Mouse (Mus musculus): ENCODE data around the gene G6pc. TPM values are rescaled to one million over a fixed set of nuclear protein-coding genes. Genes with fewer than 3 reads are reported as not detected.

The G6pc gene
- polyA plus RNA-seq (2015; fragmentation: Nextera tagmentation; extraction: Ambion mirVana), result 0.23 TPM in 2 replicates

DNA sequence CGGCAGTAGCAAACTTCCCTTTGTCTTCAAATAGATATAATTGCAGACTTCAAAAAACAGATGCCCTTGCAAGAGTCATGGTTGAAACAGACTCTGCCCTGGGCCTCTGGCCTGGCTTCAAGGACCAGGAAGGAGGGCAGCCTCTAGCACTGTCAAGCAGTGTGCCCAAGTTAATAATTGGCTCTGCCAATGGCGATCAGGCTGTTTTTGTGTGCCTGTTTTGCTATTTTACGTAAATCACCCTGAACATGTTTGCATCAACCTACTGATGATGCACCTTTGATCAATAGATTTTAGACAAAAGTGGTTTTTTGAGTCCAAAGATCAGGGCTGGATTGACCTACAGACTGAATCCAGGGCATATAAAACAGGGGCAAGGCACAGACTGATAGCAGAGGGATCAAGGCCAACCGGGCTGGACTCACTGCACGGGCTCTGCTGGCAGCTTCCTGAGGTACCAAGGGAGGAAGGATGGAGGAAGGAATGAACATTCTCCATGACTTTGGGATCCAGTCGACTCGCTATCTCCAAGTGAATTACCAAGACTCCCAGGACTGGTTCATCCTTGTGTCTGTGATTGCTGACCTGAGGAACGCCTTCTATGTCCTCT is at the start of gene G6pc:
TSS of gene G6pc (plus strand) at position 236 of the 610 bp plus-strand sequence.

DNA sequence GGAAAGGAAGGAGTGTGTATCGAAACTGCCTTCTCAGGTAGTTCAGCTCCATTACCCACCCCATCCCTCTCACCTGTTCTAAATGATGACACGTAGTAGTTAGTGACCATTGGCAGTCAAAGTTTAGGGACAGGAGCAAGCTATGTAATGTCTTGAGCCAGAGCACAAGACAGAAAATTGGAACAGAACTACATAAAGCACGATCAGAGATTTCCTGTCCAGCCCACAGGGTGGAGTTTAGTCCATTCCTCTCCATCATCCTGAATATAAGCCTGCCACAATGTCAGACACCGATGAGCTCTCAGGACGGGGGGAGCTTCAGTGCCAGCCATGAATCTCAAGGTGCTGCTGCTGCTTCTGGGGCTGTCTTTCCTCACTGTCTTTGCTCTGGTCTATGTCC is 42.6 kb upstream of the G6pc start, which contains the start of gene Aoc2:
TSS of gene Aoc2 (plus strand) at position 301 of the 400 bp plus-strand sequence.

DNA sequence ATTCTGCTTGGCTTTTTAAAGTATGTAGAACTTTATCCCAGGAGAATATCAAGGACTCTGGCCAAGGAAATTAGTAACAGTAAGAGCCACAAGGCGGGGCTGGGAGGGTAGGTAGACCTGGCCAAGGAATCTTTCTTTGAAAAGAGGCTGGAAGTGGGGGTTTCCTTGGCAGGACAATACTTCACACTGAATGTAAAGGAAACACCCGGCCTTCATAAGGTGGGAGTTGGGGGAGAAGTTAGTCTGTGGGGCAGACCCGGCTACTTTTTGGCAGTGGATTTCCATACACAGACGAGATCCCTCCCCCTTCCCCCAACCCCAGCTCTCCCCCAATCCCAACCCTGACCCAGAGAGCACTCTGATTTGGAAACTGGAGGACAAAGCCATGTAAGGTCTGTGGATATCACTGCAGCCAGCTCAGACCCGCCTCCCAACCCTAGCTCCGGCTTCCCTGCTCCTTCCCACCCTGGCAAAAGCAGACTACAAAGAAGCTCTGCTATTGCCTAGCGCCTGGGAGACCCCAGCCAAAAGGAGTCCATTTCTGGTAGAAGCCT is 36.9 kb upstream of the G6pc start, which contains the start of gene Aoc3:
TSS of gene Aoc3 (plus strand) at position 235 of the 554 bp plus-strand sequence.

DNA sequence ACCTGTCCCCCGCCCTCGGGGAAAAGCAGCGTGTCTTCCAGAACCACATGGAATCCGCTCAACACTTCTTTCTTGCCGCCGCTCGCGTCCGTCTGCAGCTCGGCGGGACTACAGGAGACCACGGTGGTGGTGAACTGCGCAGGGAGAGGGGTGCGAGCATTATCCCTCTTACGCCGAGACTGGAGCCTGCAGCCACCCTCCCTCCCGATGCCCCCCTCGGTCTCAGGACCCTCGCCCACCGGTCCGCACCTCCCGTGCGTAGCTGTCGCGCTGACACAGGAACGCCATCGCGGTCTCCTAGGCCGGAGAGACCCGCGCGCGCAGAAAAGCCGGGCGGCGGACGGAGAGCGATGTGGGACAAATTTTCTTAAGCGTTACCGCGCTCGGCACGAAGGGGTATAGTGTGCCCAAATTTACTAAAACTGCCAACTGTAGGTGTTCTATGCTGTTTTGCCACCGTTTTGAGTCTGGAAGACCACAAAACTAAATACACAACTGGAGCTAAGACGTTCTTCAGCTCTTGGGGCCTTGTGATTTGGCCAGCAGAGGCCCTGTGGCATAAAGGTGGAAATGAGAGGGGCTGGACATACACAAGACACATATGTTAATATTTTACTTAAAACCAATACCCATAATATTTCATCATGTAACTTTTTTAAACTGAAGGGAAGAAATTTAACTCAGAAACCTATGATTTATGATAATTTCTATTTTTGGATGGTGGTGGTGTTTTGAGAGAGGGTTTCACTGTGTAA is 49.9 kb downstream of the G6pc start, which contains the start of gene Aarsd1:
TSS of gene Aarsd1 (minus strand) at position 515 of the 755 bp plus-strand sequence.

DNA sequence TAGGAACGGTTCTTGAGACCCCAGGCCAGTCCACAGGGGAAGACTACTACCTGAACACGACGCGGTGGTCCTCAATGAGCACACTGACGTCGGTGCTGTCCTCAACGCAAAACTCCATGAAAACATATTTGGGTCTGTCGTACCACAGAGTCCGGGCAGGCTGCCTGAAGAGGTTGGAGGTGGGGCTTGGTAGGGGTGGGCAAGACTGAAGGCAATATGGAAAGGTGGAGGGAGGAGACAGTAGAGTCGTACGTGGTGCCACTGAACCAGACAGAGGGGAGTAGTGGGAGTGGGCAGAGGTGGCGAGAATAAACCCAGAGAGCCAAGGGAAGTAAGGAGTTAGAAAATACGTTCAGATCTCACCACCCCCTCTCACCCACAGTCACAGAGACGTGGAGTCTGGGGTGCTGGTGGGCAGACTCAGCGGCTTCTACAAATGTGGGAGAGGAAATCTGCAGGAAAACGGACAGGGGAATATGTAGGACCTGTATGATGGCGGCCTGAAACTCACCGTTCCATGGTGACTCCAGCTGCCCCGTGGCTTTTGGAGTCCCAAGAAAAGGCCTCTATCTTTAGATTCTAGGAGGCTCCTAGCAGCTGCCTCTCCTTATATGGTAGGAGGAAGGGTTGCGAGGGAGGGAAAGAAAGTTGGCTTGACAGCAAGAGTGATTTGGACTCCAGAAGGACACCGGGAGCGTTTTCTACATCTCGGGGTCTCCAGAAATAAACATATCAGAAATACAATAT is 56.9 kb downstream of the G6pc start, which contains the start of gene Gm27029:
TSS of gene Gm27029 (minus strand) at position 692 of the 747 bp plus-strand sequence.

DNA sequence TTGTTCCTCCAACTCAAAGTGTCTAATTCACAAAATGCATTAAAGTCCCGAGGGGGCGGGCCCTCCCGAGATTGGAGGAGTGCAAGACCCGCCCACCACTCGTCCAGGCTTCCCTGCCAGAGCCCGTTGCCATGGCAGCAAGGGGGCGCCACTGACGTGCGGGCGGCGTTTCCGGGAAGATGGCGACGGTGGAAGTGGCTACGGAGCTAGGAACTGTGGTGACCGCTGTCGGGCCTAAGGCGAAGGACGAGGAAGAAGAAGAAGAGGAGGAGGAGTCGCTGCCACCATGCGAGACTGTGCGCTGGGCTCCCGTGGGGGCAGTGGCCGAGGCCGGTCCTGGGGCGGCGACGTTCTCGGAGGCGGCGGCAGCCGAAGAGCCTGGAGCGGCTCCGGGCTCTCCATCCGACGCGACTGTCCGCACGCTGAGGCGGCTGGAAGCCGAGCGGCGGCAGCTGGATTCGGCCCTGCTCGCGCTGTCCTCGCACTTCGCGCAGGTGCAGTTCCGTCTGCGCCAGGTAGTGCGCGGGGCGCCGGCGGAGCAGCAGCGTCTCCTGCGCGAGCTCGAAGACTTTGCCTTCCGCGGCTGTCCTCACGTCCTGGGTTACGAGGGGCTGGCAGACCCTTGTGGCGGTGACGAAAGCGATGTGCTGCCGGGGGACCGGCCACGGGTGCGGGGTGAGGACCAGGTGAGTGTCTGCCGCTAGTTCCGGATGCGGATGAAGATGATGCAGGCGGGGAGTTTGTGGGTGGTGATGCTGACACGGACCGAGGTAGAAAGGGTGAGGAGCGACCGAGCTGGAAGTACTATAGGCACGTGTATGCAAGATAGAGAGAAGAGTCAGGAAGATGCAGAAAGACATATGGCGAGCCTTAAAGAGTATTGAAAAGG is 57.8 kb downstream of the G6pc start, which contains the start of the genes Rundc1 and Ptges3l:
TSS of gene Rundc1 (plus strand) at position 161 of the 889 bp plus-strand sequence.
TSS of gene Ptges3l (minus strand) at position 409 of the 889 bp plus-strand sequence.

Small RNA genes lying within 50 kb of the gene (microRNA-seq; reads per million reads assigned to microRNA genes)
- not detected for gene Gm25593
- gene Mir6929, result not detected

Other genes with a start within 250 kb of the G6pc start
- 16.2 TPM in 2 replicates for gene Retreg3, start 247.7 kb upstream of the G6pc start, polyA plus RNA-seq (2015; fragmentation: Nextera tagmentation; extraction: Ambion mirVana)
- gene Tubg1, start 247.6 kb upstream of the G6pc start, polyA plus RNA-seq (2015; fragmentation: Nextera tagmentation; extraction: Ambion mirVana), result 29.7 and 31.9 TPM in 2 replicates
- gene Tubg2, start 211.7 kb upstream of the G6pc start, polyA plus RNA-seq (2015; fragmentation: Nextera tagmentation; extraction: Ambion mirVana), result 3.0 and 3.1 TPM in 2 replicates
- gene Cntnap1, start 197.0 kb upstream of the G6pc start, polyA plus RNA-seq (2015; fragmentation: Nextera tagmentation; extraction: Ambion mirVana), result 1.3 TPM in 2 replicates
- 14.0 and 14.4 TPM in 2 replicates for gene Plekhh3, start 196.2 kb upstream of the G6pc start, polyA plus RNA-seq (2015; fragmentation: Nextera tagmentation; extraction: Ambion mirVana)
- gene Ccr10, start 192.1 kb upstream of the G6pc start, polyA plus RNA-seq (2015; fragmentation: Nextera tagmentation; extraction: Ambion mirVana), result 0.14 and 0.24 TPM in 2 replicates
- gene Ezh1, start 141.1 kb upstream of the G6pc start, polyA plus RNA-seq (2015; fragmentation: Nextera tagmentation; extraction: Ambion mirVana), result 10.8 and 11.8 TPM in 2 replicates
- gene Ramp2, start 121.5 kb upstream of the G6pc start, polyA plus RNA-seq (2015; fragmentation: Nextera tagmentation; extraction: Ambion mirVana), result 49.3 and 59.1 TPM in 2 replicates
- 102 and 109 TPM in 2 replicates for gene Vps25, start 113.9 kb upstream of the G6pc start, polyA plus RNA-seq (2015; fragmentation: Nextera tagmentation; extraction: Ambion mirVana)
- gene Wnk4, start 107.0 kb upstream of the G6pc start, polyA plus RNA-seq (2015; fragmentation: Nextera tagmentation; extraction: Ambion mirVana), result 1.3 and 2.3 TPM in 2 replicates
- gene Cntd1, start 88.5 kb upstream of the G6pc start, polyA plus RNA-seq (2015; fragmentation: Nextera tagmentation; extraction: Ambion mirVana), result 0.35 and 0.41 TPM in 2 replicates
- gene Coa3, start 88.4 kb upstream of the G6pc start, polyA plus RNA-seq (2015; fragmentation: Nextera tagmentation; extraction: Ambion mirVana), result 170 and 173 TPM in 2 replicates
- 107 and 110 TPM in 2 replicates for gene Becn1, start 65.3 kb upstream of the G6pc start, polyA plus RNA-seq (2015; fragmentation: Nextera tagmentation; extraction: Ambion mirVana)
- 61.2 and 66.0 TPM in 2 replicates for gene Psme3, start 51.3 kb upstream of the G6pc start, polyA plus RNA-seq (2015; fragmentation: Nextera tagmentation; extraction: Ambion mirVana)
- 0.31 and 0.41 TPM in 2 replicates for gene Aoc2, start 42.5 kb upstream of the G6pc start, polyA plus RNA-seq (2015; fragmentation: Nextera tagmentation; extraction: Ambion mirVana)
- 16.2 and 16.9 TPM in 2 replicates for gene Aoc3, start 37.0 kb upstream of the G6pc start, polyA plus RNA-seq (2015; fragmentation: Nextera tagmentation; extraction: Ambion mirVana)
- 22.9 and 26.4 TPM in 2 replicates for gene Aarsd1, start 50.1 kb downstream of the G6pc start, polyA plus RNA-seq (2015; fragmentation: Nextera tagmentation; extraction: Ambion mirVana)
- 4.0 and 5.9 TPM in 2 replicates for gene Gm27029, start 57.2 kb downstream of the G6pc start, polyA plus RNA-seq (2015; fragmentation: Nextera tagmentation; extraction: Ambion mirVana)
- gene Rundc1, start 57.5 kb downstream of the G6pc start, polyA plus RNA-seq (2015; fragmentation: Nextera tagmentation; extraction: Ambion mirVana), result 10.5 and 11.5 TPM in 2 replicates
- gene Ptges3l, start 57.8 kb downstream of the G6pc start, polyA plus RNA-seq (2015; fragmentation: Nextera tagmentation; extraction: Ambion mirVana), result 20.4 and 24.3 TPM in 2 replicates
- gene Rpl27, start 74.7 kb downstream of the G6pc start, polyA plus RNA-seq (2015; fragmentation: Nextera tagmentation; extraction: Ambion mirVana), result 267 and 271 TPM in 2 replicates
- gene Ifi35, start 80.8 kb downstream of the G6pc start, polyA plus RNA-seq (2015; fragmentation: Nextera tagmentation; extraction: Ambion mirVana), result 35.7 and 39.5 TPM in 2 replicates
- 7.1 and 8.2 TPM in 2 replicates for gene Rnd2, start 97.4 kb downstream of the G6pc start, polyA plus RNA-seq (2015; fragmentation: Nextera tagmentation; extraction: Ambion mirVana)
- gene Vat1, start 98.7 kb downstream of the G6pc start, polyA plus RNA-seq (2015; fragmentation: Nextera tagmentation; extraction: Ambion mirVana), result 80.4 and 88.7 TPM in 2 replicates
- gene Brca1, start 184.4 kb downstream of the G6pc start, polyA plus RNA-seq (2015; fragmentation: Nextera tagmentation; extraction: Ambion mirVana), result 2.2 and 2.7 TPM in 2 replicates
- 36.2 and 36.7 TPM in 2 replicates for gene Nbr1, start 184.6 kb downstream of the G6pc start, polyA plus RNA-seq (2015; fragmentation: Nextera tagmentation; extraction: Ambion mirVana)
- 16.5 and 19.3 TPM in 2 replicates for gene Tmem106a, start 214.7 kb downstream of the G6pc start, polyA plus RNA-seq (2015; fragmentation: Nextera tagmentation; extraction: Ambion mirVana)
- not detected in 2 replicates for gene Gm11634, start 231.7 kb downstream of the G6pc start, polyA plus RNA-seq (2015; fragmentation: Nextera tagmentation; extraction: Ambion mirVana)